Mouse (Mus musculus) adrenal gland, postnatal 10 days (tissue): Measurements from ENCODE around the gene Ctnnd2. TPM values are rescaled to one million over a fixed set of nuclear protein-coding genes. Genes with fewer than 3 reads are reported as not detected.
"Not testable (repeated sequence)": the region's sequence is repeated elsewhere in the genome, so short reads cannot be mapped to it uniquely, and the experiment has no call there.

ENCODE experiments used
- DNase-seq: peaks from one replicate; pipeline ENCODE4 v3.0.0; 2021; ENCODE audit warnings: mixed read lengths
- long read RNA-seq, 2 experiments: library from polyadenylated mRNA; stranded (forward); transcript quantifications; one replicate each; pipeline ENCODE4 v2.0.0; 2021
- total RNA-seq, 2 experiments: library from RNA; stranded (reverse); gene quantifications; 2 replicates each; pipeline ENCODE4 v1.2.3; 2021

Ctnnd2 gene
- total RNA-seq: 1 to 10 TPM; 3.4 to 5.5 TPM
- long read RNA-seq, experiment 1, partial matches to known transcripts: 1 of 2 reads
- long read RNA-seq, experiment 1, other reads (novel, unspliced or antisense): 1 of 2 reads
- long read RNA-seq, experiment 2, partial matches to known transcripts: 7 of 10 reads
- long read RNA-seq, experiment 2, other reads (novel, unspliced or antisense): 3 of 10 reads

DNA sequence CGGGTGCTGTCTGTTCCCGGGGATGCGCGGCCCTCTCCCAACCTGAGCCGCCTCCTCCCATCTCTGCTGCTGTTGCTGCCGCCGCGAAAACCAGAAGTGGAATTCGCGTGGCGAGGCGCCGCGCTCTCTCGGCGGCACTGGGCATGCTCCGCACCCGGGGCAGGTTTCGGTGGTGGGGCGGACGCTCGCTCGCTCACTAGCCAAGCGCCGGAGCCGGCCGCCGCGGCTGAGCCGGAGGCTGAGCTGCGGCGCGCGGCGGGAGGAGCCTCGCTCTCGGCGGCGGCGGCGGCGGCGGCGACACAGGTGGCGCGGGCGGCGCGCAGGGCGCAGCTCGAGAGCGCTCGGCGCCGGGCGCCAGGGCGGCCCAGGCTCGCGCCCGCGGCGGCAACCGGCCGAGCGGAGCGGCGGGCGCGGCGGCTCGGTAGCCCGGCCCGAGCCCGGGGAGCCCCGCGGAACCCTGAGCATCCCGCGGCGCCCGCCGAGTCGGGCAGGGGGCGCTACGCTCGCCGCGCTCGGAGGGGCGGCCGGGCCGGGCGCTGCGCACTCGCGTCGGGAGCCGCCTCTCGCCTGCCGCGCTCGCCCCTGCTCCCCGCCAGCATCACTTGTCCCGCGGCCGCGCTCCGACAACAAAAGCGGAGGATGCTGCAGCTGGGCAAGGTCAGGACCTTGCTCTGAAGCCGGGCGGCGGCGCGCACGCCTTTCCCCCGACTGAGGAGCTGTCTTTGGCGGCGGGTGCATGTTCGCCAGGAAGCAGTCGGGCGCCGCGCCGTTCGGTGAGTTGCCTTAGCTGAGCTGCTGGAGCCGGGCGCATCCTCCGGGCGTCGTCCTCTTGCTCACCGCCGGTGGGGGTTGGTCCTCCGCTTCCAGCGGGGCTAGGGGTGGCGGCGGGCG, at the start of gene Ctnnd2:
TSS of gene Ctnnd2 (plus strand) at position 203 of the 891 bp plus-strand sequence.
- peak; percentile 57 for DNase-seq

GRCm38 (mm10) chr15:30130705-30131104, 41.7 kb upstream of the Ctnnd2 start:
- no peak for DNase-seq

DNA sequence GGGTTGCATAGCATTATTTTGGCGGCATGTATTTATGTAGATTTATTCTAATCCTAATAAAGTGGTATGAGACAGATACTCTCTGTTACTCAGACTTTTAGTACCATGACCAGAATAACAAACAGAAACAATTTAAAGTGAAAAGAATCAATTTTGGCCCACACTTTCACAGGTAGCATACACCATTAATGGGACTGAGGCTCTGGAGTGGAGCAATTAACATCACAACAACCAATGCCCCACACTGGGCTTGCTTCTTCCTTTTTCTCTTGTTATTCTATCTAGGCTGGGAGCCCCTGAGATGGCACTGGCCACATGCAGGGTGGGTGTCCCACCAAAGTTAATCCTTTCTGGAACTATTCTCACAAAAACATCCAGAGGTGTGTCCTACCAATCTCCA, 32.8 kb upstream of the Ctnnd2 start:
- not testable (repeated sequence) for DNase-seq

GRCm38 (mm10) chr15:30145413-30145812, 27.0 kb upstream of the Ctnnd2 start:
- no peak for DNase-seq

DNA sequence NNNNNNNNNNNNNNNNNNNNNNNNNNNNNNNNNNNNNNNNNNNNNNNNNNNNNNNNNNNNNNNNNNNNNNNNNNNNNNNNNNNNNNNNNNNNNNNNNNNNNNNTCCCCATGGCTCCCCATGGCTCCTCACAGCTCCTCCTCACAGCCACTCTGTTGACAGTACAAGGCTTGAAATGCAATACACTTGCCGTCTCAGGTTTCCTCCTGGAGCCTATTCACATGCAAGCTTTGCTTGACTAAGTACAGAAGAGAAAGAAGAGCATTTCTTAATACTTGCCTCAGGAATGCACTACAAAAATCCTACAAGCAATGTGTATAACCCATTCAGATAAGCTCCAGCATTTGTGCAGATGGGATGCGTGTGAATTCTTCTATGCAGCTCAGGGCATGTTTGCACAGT, 20.2 kb upstream of the Ctnnd2 start:
- no peak for DNase-seq

GRCm38 (mm10) chr15:30157975-30158374, 14.4 kb upstream of the Ctnnd2 start:
- DNase-seq: no peak

- DNase-seq: no peak
Measured at GRCm38 (mm10) chr15:30170031-30170430, 2.4 kb upstream of the Ctnnd2 start.

DNA sequence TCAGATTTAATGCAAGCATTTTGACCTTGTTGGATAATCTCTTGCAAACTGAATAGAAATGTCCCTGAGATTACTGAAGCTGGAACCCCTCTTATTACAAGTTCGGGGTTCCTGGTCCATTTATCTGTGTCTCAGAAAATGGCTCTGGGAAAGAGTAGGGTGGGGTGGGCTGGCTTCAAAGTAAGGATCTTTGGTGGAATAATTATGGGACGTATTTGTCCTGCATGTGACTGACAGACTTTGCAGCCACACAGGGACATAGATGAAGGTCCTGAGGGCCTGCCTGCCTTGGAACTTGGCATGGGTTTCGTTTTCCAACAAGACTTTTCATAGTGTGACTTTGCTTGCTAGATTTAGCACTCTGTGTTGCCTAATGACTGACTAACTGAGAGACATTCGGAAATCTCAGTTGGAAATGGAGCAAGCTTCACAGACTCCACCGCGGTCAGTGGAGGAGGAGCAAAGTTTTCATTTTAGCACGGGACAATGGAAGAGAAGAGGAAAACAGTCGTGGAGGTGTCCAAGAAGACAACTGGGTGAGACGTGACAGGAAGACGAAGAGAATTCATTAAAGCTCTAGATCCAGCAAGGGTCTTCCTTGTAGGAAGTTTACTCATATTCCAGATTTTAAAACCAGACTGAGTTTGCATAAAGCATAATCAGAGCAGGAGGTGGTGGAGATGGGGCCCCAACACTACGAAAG, 749 bp upstream of the Ctnnd2 start:
- no peak for DNase-seq

GRCm38 (mm10) chr15:30173370-30173941, 1.1 kb downstream of the Ctnnd2 start:
- DNase-seq: peak; percentile 1

DNA sequence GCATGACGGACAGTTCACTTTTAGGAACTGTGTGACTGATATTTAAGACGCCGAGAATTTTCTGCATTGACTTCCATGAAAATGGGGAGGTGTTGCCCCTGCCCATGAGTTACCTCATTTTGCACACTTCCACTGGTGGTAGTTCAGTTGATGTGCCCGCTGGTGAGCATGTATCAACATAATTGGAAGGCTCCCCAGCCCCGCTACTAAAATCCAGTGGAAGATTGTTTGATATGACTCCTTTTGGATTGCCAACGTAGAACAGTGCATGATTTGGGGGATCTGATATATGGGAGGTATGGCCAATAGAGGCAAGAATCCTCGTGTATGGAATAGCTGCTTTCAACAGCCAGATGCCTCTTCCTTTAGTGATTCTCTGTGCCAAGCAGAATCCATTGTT, 1.9 kb downstream of the Ctnnd2 start:
- no peak for DNase-seq

DNA sequence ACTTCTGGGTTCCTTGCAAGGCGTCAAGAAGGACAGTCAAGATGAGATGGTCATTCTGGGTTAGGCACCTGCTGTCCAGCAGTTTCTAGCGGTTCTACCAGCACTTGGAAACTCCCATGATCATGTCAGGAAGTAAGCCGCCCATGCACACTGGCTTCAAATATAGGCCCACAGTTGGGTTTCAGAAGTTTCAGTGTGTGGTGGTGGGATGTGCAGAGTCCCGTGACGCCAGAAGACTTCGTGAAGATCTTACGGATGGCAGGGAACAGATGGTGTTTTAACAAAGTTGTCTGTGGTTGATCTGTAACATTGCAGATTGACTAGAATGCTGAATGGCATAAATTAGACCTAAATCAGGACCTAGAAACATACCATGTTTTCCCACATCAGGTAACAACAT, 11.6 kb downstream of the Ctnnd2 start:
- DNase-seq: no peak

DNA sequence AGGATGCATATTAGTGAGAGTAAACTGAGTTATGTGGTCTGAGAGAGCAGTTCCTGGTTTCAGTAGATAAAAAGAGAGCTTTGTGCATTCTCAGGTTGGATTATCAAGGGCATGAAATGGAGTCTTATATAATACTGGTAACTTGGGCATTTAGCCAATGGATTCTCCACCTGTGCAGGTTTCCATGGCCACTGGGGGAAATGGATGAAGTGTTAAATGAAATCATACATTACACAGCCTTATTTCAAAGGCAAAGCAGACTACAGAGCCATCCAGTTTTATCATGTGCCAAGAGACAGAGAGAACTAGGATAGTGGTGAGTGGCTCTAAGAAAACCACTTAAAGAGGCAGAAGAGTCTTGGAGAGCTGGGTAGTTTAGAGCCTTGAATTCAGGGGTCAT, 18.5 kb downstream of the Ctnnd2 start:
- no peak for DNase-seq

GRCm38 (mm10) chr15:30191931-30192668, 19.7 kb downstream of the Ctnnd2 start:
- DNase-seq: no peak

- no peak for DNase-seq
Measured at GRCm38 (mm10) chr15:30198429-30198828, 26.0 kb downstream of the Ctnnd2 start.

GRCm38 (mm10) chr15:30199785-30200184, 27.4 kb downstream of the Ctnnd2 start:
- DNase-seq: no peak

DNA sequence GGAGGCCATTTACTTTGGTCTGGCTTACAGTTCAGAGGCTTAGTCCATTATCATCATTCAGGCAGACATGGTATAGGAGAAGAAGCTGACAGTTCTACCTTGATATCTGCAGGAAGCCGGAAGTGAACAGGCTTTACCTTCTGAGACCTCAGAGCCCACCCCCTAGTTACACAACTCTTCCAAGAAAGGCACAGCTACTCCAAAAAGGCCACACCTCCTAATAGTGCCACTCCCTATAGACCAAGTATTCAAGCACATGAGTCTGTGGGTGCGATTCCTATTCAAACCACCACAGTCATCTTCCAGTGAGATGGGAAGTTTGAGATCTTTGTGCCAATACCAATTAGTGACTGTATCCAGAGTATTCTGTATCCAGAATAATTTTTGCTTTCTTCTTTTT, 28.8 kb downstream of the Ctnnd2 start:
- DNase-seq: no peak

DNA sequence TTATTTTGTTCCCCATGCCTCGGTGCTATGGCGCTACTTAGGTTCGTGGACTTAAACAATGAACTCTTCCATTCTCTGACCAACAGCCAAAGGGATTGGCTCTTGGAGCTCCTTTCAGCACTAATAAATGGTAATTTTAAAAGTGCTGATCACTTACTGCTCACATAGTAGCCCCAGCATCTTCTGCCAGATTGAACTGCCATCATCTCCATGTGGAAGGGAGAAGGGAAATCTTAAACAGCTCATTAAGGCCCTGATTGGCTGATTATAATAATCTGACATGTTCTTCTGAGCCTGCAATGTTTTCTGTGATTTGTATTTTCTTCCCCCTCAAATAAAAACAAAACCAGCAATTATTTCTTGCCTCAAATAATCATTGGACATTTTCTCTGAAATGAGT, 29.2 kb downstream of the Ctnnd2 start:
- no peak for DNase-seq

DNA sequence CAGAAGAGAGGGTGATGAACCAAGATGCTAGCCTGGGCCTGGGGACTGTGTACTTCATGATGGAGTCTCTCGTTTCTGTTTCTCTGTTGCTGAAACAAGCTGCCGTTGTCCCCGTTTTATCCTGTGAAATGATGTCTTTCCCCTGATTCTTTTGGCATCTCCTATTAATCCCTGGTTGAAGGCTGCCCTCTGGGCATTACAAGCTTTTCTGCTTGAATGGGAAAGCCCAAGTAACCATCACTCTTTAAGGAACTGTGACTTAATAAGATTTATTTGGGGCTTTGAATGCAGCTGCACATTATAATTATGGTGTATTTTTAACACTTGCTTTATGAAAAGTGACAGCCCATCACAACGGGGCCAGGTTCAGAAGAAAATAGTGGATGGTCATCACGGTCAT, 40.4 kb downstream of the Ctnnd2 start:
- no peak for DNase-seq

- no peak for DNase-seq
Measured at GRCm38 (mm10) chr15:30215871-30216270, 43.5 kb downstream of the Ctnnd2 start.

DNA sequence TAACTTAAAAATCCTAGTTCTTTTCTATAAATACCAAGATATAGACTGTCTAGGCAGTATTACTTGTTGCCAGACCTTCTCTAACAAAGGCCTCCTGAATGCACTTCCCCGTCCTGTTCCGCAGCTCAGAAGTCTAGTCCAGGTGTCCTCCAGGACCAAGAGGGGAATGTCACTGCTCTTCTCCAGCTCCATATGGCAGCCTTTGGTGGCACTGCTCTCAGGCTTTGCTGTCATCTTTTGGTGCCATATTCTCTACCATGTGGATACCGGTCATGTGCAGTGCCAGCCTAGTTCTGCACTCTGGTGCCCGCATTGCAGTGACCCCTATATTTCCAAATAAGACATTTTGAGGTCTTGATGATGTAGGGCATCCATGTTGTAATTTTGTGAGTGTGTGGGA, 56.7 kb downstream of the Ctnnd2 start:
- DNase-seq: no peak

DNA sequence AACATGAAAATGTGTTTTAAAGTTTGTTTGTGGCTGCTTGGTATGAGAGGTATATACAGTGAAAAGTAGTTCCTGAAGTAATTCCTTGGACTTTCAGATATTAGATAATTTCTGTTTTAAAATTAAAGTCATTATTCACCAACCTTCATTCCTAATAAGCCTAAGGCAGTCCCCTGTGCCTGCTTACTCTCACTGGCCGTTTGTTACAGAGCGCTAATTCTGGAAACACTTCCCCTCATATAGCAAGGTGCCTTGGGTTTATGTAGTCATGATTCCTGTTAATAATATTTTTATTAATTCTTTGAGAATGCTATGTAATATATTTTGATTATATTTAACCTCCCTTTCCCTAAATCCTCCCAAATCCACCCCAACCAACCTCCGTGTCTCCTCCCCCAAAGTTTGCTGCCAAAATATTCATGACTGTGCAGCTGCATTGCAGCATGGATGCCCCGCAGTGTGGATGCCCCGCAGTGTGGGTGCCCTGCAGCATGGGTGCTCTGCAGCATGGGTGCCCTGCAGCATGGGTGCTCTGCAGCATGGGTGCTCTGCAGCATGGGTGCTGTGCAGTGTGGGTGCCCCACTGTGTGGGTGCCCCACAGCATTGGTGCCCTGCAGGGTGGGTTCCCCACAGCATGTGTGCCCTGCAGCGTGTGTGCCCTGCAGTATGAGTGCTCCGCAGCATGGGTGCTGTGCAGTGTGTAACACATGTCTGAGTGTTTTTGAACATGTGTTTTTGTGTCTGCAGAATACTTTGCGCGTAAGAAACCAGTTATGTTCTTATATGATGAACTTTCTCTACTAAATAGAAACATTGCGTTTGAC, 63.0 kb downstream of the Ctnnd2 start:
- no peak for DNase-seq
